Comparison of ENCODE assay signal across 8 mouse cellular contexts in the genomic region with DNA sequence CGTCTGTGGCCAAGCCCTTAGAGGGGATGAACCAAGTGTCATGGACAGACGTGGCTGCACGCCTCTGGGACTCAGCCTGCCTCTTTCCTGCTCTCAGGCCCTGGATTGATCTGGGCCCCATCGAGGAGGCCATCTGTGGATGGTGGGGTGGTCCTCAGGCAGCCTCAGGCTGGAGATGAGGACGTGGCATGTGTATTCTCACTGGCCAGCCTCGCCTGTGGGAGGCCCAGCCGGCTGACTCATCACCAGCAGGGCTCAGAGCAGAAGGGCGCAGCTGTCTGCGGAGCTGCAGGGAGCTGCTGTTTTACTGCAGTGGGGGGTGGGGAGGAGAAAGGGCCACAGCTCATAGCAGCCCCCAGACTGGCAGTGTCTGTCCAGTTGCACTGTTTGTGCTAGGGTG.
A peak's percentile ranks its signal among the peaks of the same experiment; 100 is the strongest.
DNase-seq lines count a peak whose midpoint lies in the region; ATAC-seq lines count a peak whose summit lies in the region.

No protein-coding gene starts in this region.

- peak overlapping the region; percentile 51; the same call in 1 of the 2 replicates for H3K27ac ChIP-seq in embryonic facial prominence, embryonic 10.5 days (replicated peaks)
- H3K27ac ChIP-seq in limb, embryonic 15.5 days: peak overlapping the region; percentile 51; the same call in 1 of the 2 replicates
- no peak overlapping the region for H3K27ac ChIP-seq in midbrain, embryonic 15.5 days

- no peak overlapping the region for H3K9ac ChIP-seq in limb, embryonic 15.5 days
- H3K9ac ChIP-seq in midbrain, embryonic 15.5 days: no peak overlapping the region

- ATAC-seq in limb, embryonic 15.5 days (ENCODE audit: insufficient number of reproducible peaks, low FRiP score, low TSS enrichment, low read depth): peak; percentile 61
- no peak for ATAC-seq in midbrain, embryonic 15.5 days (replicated peaks)

- WGBS in embryonic facial prominence, embryonic 10.5 days: 57% methylated on average over 9 of the region's 9 CpGs
- 27% methylated on average over 9 of the region's 9 CpGs for WGBS in limb, embryonic 15.5 days
- WGBS in midbrain, embryonic 15.5 days: 37% methylated on average over 9 of the region's 9 CpGs

- DNase-seq in ovary, adult 18-20 months (ENCODE audit: low spot score): peak; percentile 48
- DNase-seq in ovary, postnatal 10 days (ENCODE audit: low spot score): no peak
- DNase-seq in embryonic facial prominence, embryonic 10.5 days (ENCODE audit: low spot score): no peak
- peak; percentile 78 to 82 for DNase-seq in heart, postnatal 10 days
- peak; percentile 62 for DNase-seq in testis, postnatal 10 days (ENCODE audit: low spot score)
- no peak for DNase-seq in thymus, postnatal 14 days

- no peak overlapping the region for H3K4me3 ChIP-seq in embryonic facial prominence, embryonic 10.5 days
- H3K4me3 ChIP-seq in limb, embryonic 15.5 days: no peak overlapping the region
- H3K4me3 ChIP-seq in midbrain, embryonic 15.5 days: no peak overlapping the region

- H3K4me2 ChIP-seq in limb, embryonic 15.5 days: no peak overlapping the region
- no peak overlapping the region for H3K4me2 ChIP-seq in midbrain, embryonic 15.5 days

- intact Hi-C loops in heart, postnatal 10 days (cut with DNase I): no loop called here

- no peaks in the 10 kb centered on the region for H3K36me3 ChIP-seq in embryonic facial prominence, embryonic 10.5 days (replicated peaks)
- H3K36me3 ChIP-seq in limb, embryonic 15.5 days: no peaks in the 10 kb centered on the region
- H3K36me3 ChIP-seq in midbrain, embryonic 15.5 days (replicated peaks): no peaks in the 10 kb centered on the region

- H3K4me1 ChIP-seq in embryonic facial prominence, embryonic 10.5 days: peaks cover 9% of the 10 kb centered on the region
- peaks cover 13% of the 10 kb centered on the region for H3K4me1 ChIP-seq in limb, embryonic 15.5 days
- peaks cover 4% of the 10 kb centered on the region; the same call in 1 of the 2 replicates for H3K4me1 ChIP-seq in midbrain, embryonic 15.5 days

- no peaks in the 10 kb centered on the region for H3K9me3 ChIP-seq in embryonic facial prominence, embryonic 10.5 days
- no peaks in the 10 kb centered on the region for H3K9me3 ChIP-seq in limb, embryonic 15.5 days
- no peaks in the 10 kb centered on the region for H3K9me3 ChIP-seq in midbrain, embryonic 15.5 days

- no peaks in the 10 kb centered on the region for H3K27me3 ChIP-seq in embryonic facial prominence, embryonic 10.5 days (replicated peaks; ENCODE audit: low read depth, poor library complexity, severe bottlenecking)
- H3K27me3 ChIP-seq in limb, embryonic 15.5 days: no peaks in the 10 kb centered on the region
- H3K27me3 ChIP-seq in midbrain, embryonic 15.5 days (replicated peaks): no peaks in the 10 kb centered on the region

Comparison
In these comparisons a context has a peak if more than half of its experiments do, and no peak if none do; other contexts are left out.
1. DNase-seq: peak in ovary, adult 18-20 months (single experiment), heart, postnatal 10 days (2 of 2) and testis, postnatal 10 days (single experiment); none in ovary, postnatal 10 days (single experiment), embryonic facial prominence, embryonic 10.5 days (single experiment) and thymus, postnatal 14 days (single experiment).